Mouse (Mus musculus) gastrocnemius, postnatal 36 days (tissue): Measurements from ENCODE around the gene Supt6. TPM values are rescaled to one million over a fixed set of nuclear protein-coding genes. Genes with fewer than 3 reads are reported as not detected.

Experiments used
- DNase-seq, 2 experiments: peaks; one replicate each; pipeline ENCODE4 v3.0.0; 2022
- intact Hi-C: fragments of 180-260 bp; cut with DNase I; formaldehyde crosslinking; loops from one replicate; pipeline ENCODE4 v1.15.1; 2025
- total RNA-seq, 2 experiments: library from RNA; stranded (reverse); gene quantifications; 2 replicates each; pipeline ENCODE4 v1.2.3; 2021

Supt6 gene
- total RNA-seq, 2 experiments from 2014 or later, result 21.9 to 23.1 TPM

- DNase-seq, result no peak
Observed at GRCm38 (mm10) chr11:78172034-78172747, 73.6 kb downstream of the Supt6 start.

GRCm38 (mm10) chr11:78171328-78171727, 74.5 kb downstream of the Supt6 start:
- no peak for DNase-seq
- intact Hi-C loops, result no loop called here

More at GRCm38 (mm10) chr11:78172034-78172747, 73.6 kb downstream of the Supt6 start:
- intact Hi-C loops, result no loop called here

GRCm38 (mm10) chr11:78170306-78170705, 75.5 kb downstream of the Supt6 start:
- intact Hi-C loops, result no loop called here

GRCm38 (mm10) chr11:78168541-78169468, 77.0 kb downstream of the Supt6 start:
- intact Hi-C loops, result no loop called here
- DNase-seq, result no peak

More at GRCm38 (mm10) chr11:78170306-78170705, 75.5 kb downstream of the Supt6 start:
- no peak for DNase-seq

GRCm38 (mm10) chr11:78167257-78167959, 78.4 kb downstream of the Supt6 start:
- intact Hi-C loops, result no loop called here
- no peak for DNase-seq

GRCm38 (mm10) chr11:78166640-78167039, 79.1 kb downstream of the Supt6 start:
- intact Hi-C loops, result no loop called here
- DNase-seq, result no peak

- intact Hi-C loops, result no loop called here
- DNase-seq, result no peak
Observed at GRCm38 (mm10) chr11:78166161-78166560, 79.6 kb downstream of the Supt6 start.

- peak in 1 of 2 experiments; percentile 23 for DNase-seq
- intact Hi-C loops, result no loop called here
Observed at GRCm38 (mm10) chr11:78165761-78166109, 80.1 kb downstream of the Supt6 start.

- peak; percentile 71 for DNase-seq
- intact Hi-C loops, result no loop called here
Observed at GRCm38 (mm10) chr11:78164924-78165760, 80.6 kb downstream of the Supt6 start, which contains the start of gene Traf4. Traf4 (minus strand) TSS chr11:78165589.

- no peak for DNase-seq
- intact Hi-C loops, result no loop called here
Observed at GRCm38 (mm10) chr11:78164604-78164923, 81.2 kb downstream of the Supt6 start.

- peak in 1 of 2 experiments; percentile 44 for DNase-seq
- intact Hi-C loops, result no loop called here
Observed at GRCm38 (mm10) chr11:78163681-78164603, 81.8 kb downstream of the Supt6 start.

GRCm38 (mm10) chr11:78163045-78163444, 82.7 kb downstream of the Supt6 start:
- DNase-seq, result no peak
- intact Hi-C loops, result no loop called here

- intact Hi-C loops, result no loop called here
- peak in 1 of 2 experiments; percentile 54 for DNase-seq
Observed at GRCm38 (mm10) chr11:78162504-78162903, 83.3 kb downstream of the Supt6 start.

- intact Hi-C loops, result no loop called here
- DNase-seq, result no peak
Observed at GRCm38 (mm10) chr11:78161968-78162367, 83.8 kb downstream of the Supt6 start.

- intact Hi-C loops, result no loop called here
- DNase-seq, result no peak
Observed at GRCm38 (mm10) chr11:78161169-78161568, 84.6 kb downstream of the Supt6 start.

- DNase-seq, result no peak
- intact Hi-C loops, result no loop called here
Observed at GRCm38 (mm10) chr11:78160675-78161074, 85.1 kb downstream of the Supt6 start.

GRCm38 (mm10) chr11:78160171-78160570, 85.6 kb downstream of the Supt6 start:
- no peak for DNase-seq
- intact Hi-C loops, result no loop called here

GRCm38 (mm10) chr11:78159557-78159956, 86.2 kb downstream of the Supt6 start:
- no peak for DNase-seq
- intact Hi-C loops, result loop anchor here (1.0 to 5.0 kb wide), 2 partner anchors 19 to 62 kb away; no protein-coding TSS in a partner anchor

GRCm38 (mm10) chr11:78159096-78159495, 86.7 kb downstream of the Supt6 start:
- intact Hi-C loops, result loop anchor here (1.0 to 5.0 kb wide), 2 partner anchors 19 to 62 kb away; no protein-coding TSS in a partner anchor
- peak in 1 of 2 experiments; percentile 51 for DNase-seq
